Mouse (Mus musculus): ENCODE results near the gene Rabgap1l. TPM values are rescaled to one million over a fixed set of nuclear protein-coding genes. Genes with fewer than 3 reads are reported as not detected.
"Not testable (repeated sequence)": the region's sequence is repeated elsewhere in the genome, so short reads cannot be mapped to it uniquely, and the experiment has no call there.

Gene Rabgap1l
- polyA plus RNA-seq, 1 experiment, result 14.2 TPM

GRCm38 (mm10) chr1:160441679-160442078, 351.3 kb downstream of the Rabgap1l start:
- H3K27me3 ChIP-seq (ENCODE audit: control insufficient read depth, insufficient read depth, low read length), result no peaks in the 10 kb centered on the region
- no peaks in the 10 kb centered on the region for H3K4me1 ChIP-seq (ENCODE audit: control insufficient read depth, insufficient read depth, low read length)
- H3K27ac ChIP-seq (ENCODE audit: control insufficient read depth, insufficient read depth, low read depth, low read length), result no peak overlapping the region
- no peak for TF ChIP-seq CTCF (IDR thresholded peaks at IDR 0.05; ENCODE audit: control insufficient read depth, insufficient read depth, insufficient replicate concordance, low read depth, low read length)
- no peak for TF ChIP-seq POLR2A (IDR thresholded peaks at IDR 0.05; ENCODE audit: control insufficient read depth, low read depth, low read length)
- H3K4me3 ChIP-seq (ENCODE audit: control insufficient read depth, low read depth, low read length), result no peak overlapping the region
- no peaks in the 10 kb centered on the region for H3K36me3 ChIP-seq (ENCODE audit: control insufficient read depth, insufficient read depth, low read length)

DNA sequence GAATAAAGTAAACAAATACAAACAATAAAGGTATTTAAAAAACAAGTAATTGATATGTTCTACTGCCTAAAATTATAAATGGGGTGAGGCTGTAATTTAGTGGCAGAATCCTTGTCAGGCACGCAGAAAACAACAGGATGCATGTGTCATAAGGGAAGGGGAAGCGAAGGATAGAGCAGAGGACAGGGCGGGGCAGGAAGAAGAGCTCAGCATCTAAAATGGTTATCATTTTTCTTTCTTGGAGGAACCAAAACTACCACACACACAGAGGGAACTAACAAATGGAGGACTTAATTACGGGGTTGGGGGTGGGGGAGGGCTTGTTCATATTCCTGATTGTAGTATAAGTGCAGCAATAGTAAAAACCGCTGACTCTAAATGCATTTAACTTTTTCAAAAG, 351.9 kb downstream of the Rabgap1l start:
- Histone ChIP-seq H3K27me3 (ENCODE audit: control insufficient read depth, insufficient read depth, low read length) (no peaks in the 10 kb centered on the region), H3K36me3 (ENCODE audit: control insufficient read depth, insufficient read depth, low read length) (no peaks in the 10 kb centered on the region), H3K4me3 (ENCODE audit: control insufficient read depth, low read depth, low read length) (no peak overlapping the region), H3K4me1 (ENCODE audit: control insufficient read depth, insufficient read depth, low read length) (no peaks in the 10 kb centered on the region), H3K27ac (ENCODE audit: control insufficient read depth, insufficient read depth, low read depth, low read length) (no peak overlapping the region)
- TF ChIP-seq POLR2A (IDR thresholded peaks at IDR 0.05; ENCODE audit: control insufficient read depth, low read depth, low read length) (no peak), CTCF (IDR thresholded peaks at IDR 0.05; ENCODE audit: control insufficient read depth, insufficient read depth, insufficient replicate concordance, low read depth, low read length) (no peak)

- H3K4me1 ChIP-seq (ENCODE audit: control insufficient read depth, insufficient read depth, low read length), result no peaks in the 10 kb centered on the region
- no peaks in the 10 kb centered on the region for H3K36me3 ChIP-seq (ENCODE audit: control insufficient read depth, insufficient read depth, low read length)
- H3K4me3 ChIP-seq (ENCODE audit: control insufficient read depth, low read depth, low read length), result no peak overlapping the region
- H3K27ac ChIP-seq (ENCODE audit: control insufficient read depth, insufficient read depth, low read depth, low read length), result no peak overlapping the region
- H3K27me3 ChIP-seq (ENCODE audit: control insufficient read depth, insufficient read depth, low read length), result no peaks in the 10 kb centered on the region
- TF ChIP-seq POLR2A (IDR thresholded peaks at IDR 0.05; ENCODE audit: control insufficient read depth, low read depth, low read length), result no peak
- TF ChIP-seq CTCF (IDR thresholded peaks at IDR 0.05; ENCODE audit: control insufficient read depth, insufficient read depth, insufficient replicate concordance, low read depth, low read length), result no peak
These were observed 354.2 kb downstream of the Rabgap1l start for GRCm38 (mm10) chr1:160438820-160439219.

DNA sequence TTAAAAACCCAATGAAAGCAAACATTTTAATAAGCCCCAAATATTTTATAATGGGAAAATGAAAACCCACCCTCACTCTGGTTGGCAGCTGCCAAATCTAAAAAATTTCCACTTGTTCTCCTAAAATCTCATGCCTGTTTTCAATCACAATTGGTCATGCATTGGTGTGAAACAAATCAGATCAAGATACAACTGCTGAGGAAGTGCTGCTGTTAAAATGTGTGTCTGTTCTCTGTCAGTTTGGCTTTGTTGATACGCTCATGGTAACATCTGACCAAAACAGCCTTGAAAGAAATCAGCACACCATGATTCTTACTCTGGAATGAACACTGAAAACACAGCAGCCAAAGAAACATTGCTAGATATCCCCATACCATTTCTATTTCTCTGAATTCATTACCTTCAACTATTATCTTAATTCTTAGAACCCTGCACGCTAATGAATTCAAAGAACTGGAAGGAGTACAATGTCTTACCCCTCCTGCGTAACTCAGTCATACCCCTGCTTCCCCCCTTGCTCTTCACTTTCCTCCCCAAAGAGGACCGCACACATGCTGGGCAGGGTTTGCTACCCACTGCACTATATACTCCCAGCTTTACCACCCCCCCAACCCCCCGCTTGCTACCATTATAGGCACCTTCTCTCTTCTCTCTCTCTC, 375.7 kb downstream of the Rabgap1l start:
- TF ChIP-seq POLR2A (IDR thresholded peaks at IDR 0.05; ENCODE audit: control insufficient read depth, low read depth, low read length) (no peak), CTCF (IDR thresholded peaks at IDR 0.05; ENCODE audit: control insufficient read depth, insufficient read depth, insufficient replicate concordance, low read depth, low read length) (no peak)
- H3K27ac ChIP-seq (ENCODE audit: control insufficient read depth, insufficient read depth, low read depth, low read length), result no peak overlapping the region
- H3K4me1 ChIP-seq (ENCODE audit: control insufficient read depth, insufficient read depth, low read length), result no peaks in the 10 kb centered on the region
- no peaks in the 10 kb centered on the region for H3K36me3 ChIP-seq (ENCODE audit: control insufficient read depth, insufficient read depth, low read length)
- H3K27me3 ChIP-seq (ENCODE audit: control insufficient read depth, insufficient read depth, low read length), result no peaks in the 10 kb centered on the region
- H3K4me3 ChIP-seq (ENCODE audit: control insufficient read depth, low read depth, low read length), result no peak overlapping the region

GRCm38 (mm10) chr1:160410822-160411221, 382.2 kb downstream of the Rabgap1l start:
- TF ChIP-seq CTCF (IDR thresholded peaks at IDR 0.05; ENCODE audit: control insufficient read depth, insufficient read depth, insufficient replicate concordance, low read depth, low read length) (no peak), POLR2A (IDR thresholded peaks at IDR 0.05; ENCODE audit: control insufficient read depth, low read depth, low read length) (no peak)
- no peak overlapping the region for H3K27ac ChIP-seq (ENCODE audit: control insufficient read depth, insufficient read depth, low read depth, low read length)
- no peaks in the 10 kb centered on the region for H3K27me3 ChIP-seq (ENCODE audit: control insufficient read depth, insufficient read depth, low read length)
- no peak overlapping the region for H3K4me3 ChIP-seq (ENCODE audit: control insufficient read depth, low read depth, low read length)
- no peaks in the 10 kb centered on the region for H3K36me3 ChIP-seq (ENCODE audit: control insufficient read depth, insufficient read depth, low read length)
- no peaks in the 10 kb centered on the region for H3K4me1 ChIP-seq (ENCODE audit: control insufficient read depth, insufficient read depth, low read length)

GRCm38 (mm10) chr1:160409689-160410088, 383.3 kb downstream of the Rabgap1l start:
- H3K27ac ChIP-seq (ENCODE audit: control insufficient read depth, insufficient read depth, low read depth, low read length); H3K4me1 ChIP-seq (ENCODE audit: control insufficient read depth, insufficient read depth, low read length): not testable (repeated sequence)

DNA sequence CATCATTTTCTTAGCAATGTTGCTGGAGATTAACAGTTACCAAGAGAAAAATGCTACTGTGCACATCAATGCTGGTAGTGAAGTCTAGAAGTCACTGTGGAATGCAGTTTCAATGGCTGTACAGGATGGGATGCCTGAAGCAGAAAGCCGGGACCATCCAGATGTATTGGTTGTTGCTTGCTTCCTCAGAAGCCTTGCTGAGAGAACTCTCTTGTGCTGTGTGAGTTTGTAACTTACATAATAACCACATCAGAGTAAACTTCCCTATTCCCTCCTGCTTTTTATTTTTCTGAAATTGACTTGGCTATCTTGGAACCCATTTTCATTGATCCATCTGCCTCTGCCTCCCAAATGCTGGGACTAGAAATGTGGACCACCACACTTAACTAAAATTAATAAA, 383.9 kb downstream of the Rabgap1l start:
- Histone ChIP-seq H3K36me3 (ENCODE audit: control insufficient read depth, insufficient read depth, low read length) (no peaks in the 10 kb centered on the region), H3K27ac (ENCODE audit: control insufficient read depth, insufficient read depth, low read depth, low read length) (no peak overlapping the region), H3K4me1 (ENCODE audit: control insufficient read depth, insufficient read depth, low read length) (no peaks in the 10 kb centered on the region), H3K27me3 (ENCODE audit: control insufficient read depth, insufficient read depth, low read length) (no peaks in the 10 kb centered on the region), H3K4me3 (ENCODE audit: control insufficient read depth, low read depth, low read length) (no peak overlapping the region)
- TF ChIP-seq POLR2A (IDR thresholded peaks at IDR 0.05; ENCODE audit: control insufficient read depth, low read depth, low read length) (no peak), CTCF (IDR thresholded peaks at IDR 0.05; ENCODE audit: control insufficient read depth, insufficient read depth, insufficient replicate concordance, low read depth, low read length) (no peak)

More at GRCm38 (mm10) chr1:160409689-160410088, 383.3 kb downstream of the Rabgap1l start:
- not testable (repeated sequence) for H3K27me3 ChIP-seq (ENCODE audit: control insufficient read depth, insufficient read depth, low read length); H3K36me3 ChIP-seq (ENCODE audit: control insufficient read depth, insufficient read depth, low read length); H3K4me3 ChIP-seq (ENCODE audit: control insufficient read depth, low read depth, low read length)
